Mouse (Mus musculus) erythroblast, adult 5-6 weeks (primary cell): ENCODE data around the gene Glp2r. TPM values are rescaled to one million over a fixed set of nuclear protein-coding genes. Genes with fewer than 3 reads are reported as not detected.

ENCODE experiments used
- ATAC-seq: replicated peaks from 2 replicates; pipeline ENCODE4 v1.8.0; 2016; ENCODE audit warnings: moderate number of reproducible peaks, mild to moderate bottlenecking, moderate TSS enrichment, inconsistent platforms; ENCODE audit not compliant: poor library complexity, low FRiP score, severe bottlenecking
- total RNA-seq, 2 experiments: library from RNA; stranded (forward) in 1 of 2; stranded (reverse) in 1 of 2; fragments of 150-400 nt in 1 of 2; fragments of 200-764, 138-1000 nt in 1 of 2; gene quantifications; 2 replicates each; pipeline versions ENCODE4 v1.2.3 to v1.2.4; 2015 to 2017; ENCODE audit warnings: low replicate concordance in 2 of 2

The Glp2r gene
- total RNA-seq, 2 experiments from 2014 or later = not detected

GRCm38 (mm10) chr11:67667531-67668332 is 103.2 kb downstream of the Glp2r start:
- no peak for ATAC-seq

GRCm38 (mm10) chr11:67666129-67666528 is 104.8 kb downstream of the Glp2r start:
- no peak for ATAC-seq

GRCm38 (mm10) chr11:67664918-67665317 is 106.0 kb downstream of the Glp2r start:
- no peak for ATAC-seq

- no peak for ATAC-seq
These were observed 106.7 kb downstream of the Glp2r start for GRCm38 (mm10) chr11:67664261-67664660.

- ATAC-seq = no peak
These were observed 107.5 kb downstream of the Glp2r start for GRCm38 (mm10) chr11:67663437-67663836.

GRCm38 (mm10) chr11:67661465-67661864 is 109.5 kb downstream of the Glp2r start:
- no peak for ATAC-seq

GRCm38 (mm10) chr11:67657685-67658382 is 113.1 kb downstream of the Glp2r start:
- peak; percentile 55 for ATAC-seq

GRCm38 (mm10) chr11:67656811-67657210 is 114.1 kb downstream of the Glp2r start:
- ATAC-seq = no peak

- no peak for ATAC-seq
These were observed 114.6 kb downstream of the Glp2r start for GRCm38 (mm10) chr11:67656366-67656765.

- no peak for ATAC-seq
These were observed 115.6 kb downstream of the Glp2r start for GRCm38 (mm10) chr11:67655236-67655959.

GRCm38 (mm10) chr11:67654514-67654913 is 116.4 kb downstream of the Glp2r start:
- no peak for ATAC-seq

- ATAC-seq = no peak
These were observed 117.3 kb downstream of the Glp2r start for GRCm38 (mm10) chr11:67653521-67654090.

- ATAC-seq = no peak
These were observed 118.1 kb downstream of the Glp2r start for GRCm38 (mm10) chr11:67652893-67653255.

- ATAC-seq = no peak
These were observed 118.6 kb downstream of the Glp2r start for GRCm38 (mm10) chr11:67652194-67652892.

GRCm38 (mm10) chr11:67651731-67652130 is 119.2 kb downstream of the Glp2r start:
- ATAC-seq = no peak

GRCm38 (mm10) chr11:67649971-67650707 is 120.8 kb downstream of the Glp2r start:
- no peak for ATAC-seq

- no peak for ATAC-seq
These were observed 122.1 kb downstream of the Glp2r start for GRCm38 (mm10) chr11:67648651-67649407.

GRCm38 (mm10) chr11:67647745-67648144 is 123.2 kb downstream of the Glp2r start:
- no peak for ATAC-seq
